Mouse (Mus musculus) cerebellum, adult 2 months (tissue): ENCODE measurements at regions not wholly inside any gene's neighbourhood (a gene's known extent, or its start where the extent isn't known, plus 50 kb on each side); places are given as distances from the start of the nearest gene placed in this dataset.

Experiments
- DNase-seq, 2 experiments: peaks; one replicate each; pipeline ENCODE4 v3.0.0; 2021
- H3K27ac ChIP-seq: fragments of 200-500 bp; 2 replicates; pipeline ENCODE4 v1.5.1; 2012; ENCODE audit warnings: low read length, control low read depth, inconsistent platforms; ENCODE audit not compliant: insufficient read depth
- H3K27me3 ChIP-seq: fragments of 200-500 bp; 2 replicates; pipeline ENCODE4 v1.6.1; 2012; ENCODE audit warnings: inconsistent platforms, mild to moderate bottlenecking, low read length, moderate library complexity; ENCODE audit not compliant: control insufficient read depth, insufficient read depth
- H3K4me1 ChIP-seq: fragments of 200-500 bp; 2 replicates; pipeline ENCODE4 v1.6.1; 2011; ENCODE audit warnings: low read length; ENCODE audit not compliant: control insufficient read depth, insufficient read depth
- H3K4me3 ChIP-seq: fragments of 200-500 bp; replicated peaks from 2 replicates; pipeline ENCODE3; 2011; ENCODE audit warnings: mild to moderate bottlenecking, low read depth, low read length, control low read depth; ENCODE audit not compliant: insufficient read depth
- CTCF ChIP-seq: fragments of 200-500 bp; IDR thresholded peaks from 2 replicates; pipeline ENCODE4 v1.5.1; 2011; ENCODE audit warnings: low read depth, mild to moderate bottlenecking, control low read depth, low read length, moderate library complexity, borderline replicate concordance; ENCODE audit not compliant: insufficient read depth
- POLR2A ChIP-seq: fragments of 200-500 bp; IDR thresholded peaks from 2 replicates; pipeline ENCODE4 v1.6.1; 2011; ENCODE audit warnings: low read length, control low read depth, borderline replicate concordance; ENCODE audit not compliant: insufficient read depth
- WGBS: fragments of 180-500 bp; shearing (Covaris S2); methylation state at CpG from one replicate; pipeline ENCODE4 v1.1.7; 2018; 5-methylcytosine and 5-hydroxymethylcytosine counted together

- H3K4me1 ChIP-seq: peaks cover 5% of the 10 kb centered on the region
- no peak for DNase-seq
- H3K4me3 ChIP-seq: no peak overlapping the region
- no peak overlapping the region for H3K27ac ChIP-seq
- H3K27me3 ChIP-seq: no peaks in the 10 kb centered on the region
- 51% methylated on average over 8 of the region's 8 CpGs for WGBS
- TF ChIP-seq CTCF (no peak), POLR2A (no peak)
These were observed 159.5 kb downstream of the Auh start for GRCm38 (mm10) chr13:52769956-52770355.

GRCm38 (mm10) chr13:52771518-52771917 lies 158.0 kb downstream of the Auh start:
- no peak for DNase-seq
- TF ChIP-seq POLR2A (no peak), CTCF (no peak)
- no peak overlapping the region for H3K4me3 ChIP-seq
- H3K27ac ChIP-seq: no peak overlapping the region
- 88% methylated on average over 3 of the region's 3 CpGs for WGBS
- no peaks in the 10 kb centered on the region; the same call in 1 of the 2 replicates for H3K4me1 ChIP-seq
- no peaks in the 10 kb centered on the region for H3K27me3 ChIP-seq

DNA sequence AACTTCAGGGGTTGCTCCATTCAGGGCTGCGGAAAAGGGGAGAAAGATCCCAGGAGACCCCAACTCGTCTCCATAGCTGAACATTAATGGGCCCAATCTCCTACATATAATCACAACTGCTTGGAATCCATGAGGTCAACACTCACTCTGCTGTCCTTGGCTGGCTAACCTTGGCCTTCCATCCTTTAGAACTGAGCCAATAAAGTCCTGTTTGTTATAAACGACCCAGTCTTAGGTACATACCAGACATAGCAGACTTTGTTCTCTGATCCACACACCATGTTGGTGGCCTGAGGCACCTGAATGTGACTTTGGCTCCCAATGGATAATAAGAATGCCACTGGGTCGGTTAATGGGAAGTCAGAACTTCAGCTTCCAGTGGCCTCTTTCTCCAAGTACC lies 157.4 kb downstream of the Auh start:
- H3K27ac ChIP-seq: no peak overlapping the region
- H3K27me3 ChIP-seq: no peaks in the 10 kb centered on the region
- DNase-seq: no peak
- TF ChIP-seq POLR2A (no peak), CTCF (no peak)
- 82% methylated on average over 4 of the region's 4 CpGs for WGBS
- H3K4me3 ChIP-seq: no peak overlapping the region
- no peaks in the 10 kb centered on the region; the same call in 1 of the 2 replicates for H3K4me1 ChIP-seq

DNA sequence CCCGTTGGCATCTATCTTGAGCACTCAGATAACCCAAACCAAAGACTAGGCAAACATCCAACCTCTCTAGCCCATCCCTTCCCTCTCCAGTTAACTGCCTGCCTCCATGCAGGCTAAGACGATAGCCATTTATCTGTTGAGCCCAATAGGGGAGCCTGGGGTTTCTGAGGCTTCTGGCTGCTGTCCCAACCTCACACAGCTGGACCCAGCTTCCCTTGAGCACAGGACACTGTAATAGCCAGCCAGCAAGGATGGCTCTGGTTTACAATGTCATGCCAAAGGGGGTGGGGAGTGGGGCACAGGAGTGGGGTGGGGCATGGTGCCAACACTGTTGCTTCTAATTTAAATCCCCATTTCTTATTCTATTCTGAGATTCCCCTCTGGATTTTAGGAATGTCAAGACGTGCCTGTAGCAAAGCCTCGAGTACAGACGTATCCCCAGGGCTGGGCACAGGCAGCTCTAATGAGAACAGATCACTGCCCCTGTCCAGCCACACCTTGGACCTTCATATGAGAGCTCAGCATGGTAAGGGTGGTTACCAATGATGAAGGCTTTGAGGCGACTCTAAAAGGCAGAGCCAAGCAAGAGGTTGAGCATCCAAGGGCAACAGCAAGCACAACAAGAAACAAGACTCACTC lies 152.0 kb downstream of the Auh start:
- TF ChIP-seq POLR2A (no peak), CTCF (no peak)
- no peaks in the 10 kb centered on the region for H3K27me3 ChIP-seq
- no peaks in the 10 kb centered on the region for H3K4me1 ChIP-seq
- WGBS: 12% methylated on average over 6 of the region's 6 CpGs
- H3K4me3 ChIP-seq: no peak overlapping the region
- no peak for DNase-seq
- H3K27ac ChIP-seq: no peak overlapping the region

DNA sequence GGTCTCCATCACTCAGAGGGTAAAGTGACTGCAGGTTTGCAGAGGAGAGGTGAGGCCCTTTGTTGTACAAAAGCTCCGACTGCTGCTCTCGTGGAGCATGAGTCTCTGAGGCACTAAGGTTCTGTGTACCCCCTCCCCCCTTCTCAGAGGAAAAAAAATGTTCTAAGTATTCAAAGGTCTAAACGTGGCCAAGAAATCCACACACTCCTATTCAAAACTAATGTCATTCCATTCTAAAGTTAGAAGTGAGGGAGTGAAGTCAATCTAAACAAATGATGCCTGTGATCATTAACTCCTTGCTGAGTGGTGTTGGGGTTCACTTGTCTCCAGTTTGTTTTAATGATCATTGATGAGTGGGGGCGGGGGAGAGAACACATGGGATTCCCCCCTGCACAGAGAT lies 150.6 kb downstream of the Auh start:
- no peaks in the 10 kb centered on the region for H3K27me3 ChIP-seq
- H3K27ac ChIP-seq: no peak overlapping the region
- TF ChIP-seq POLR2A: no peak
- no peaks in the 10 kb centered on the region for H3K4me1 ChIP-seq
- DNase-seq: no peak
- WGBS: 56% methylated on average over 4 of the region's 4 CpGs
- H3K4me3 ChIP-seq: no peak overlapping the region
